Mouse (Mus musculus) testis, adult 2 months (tissue): ENCODE data around the gene Gpn1.

Source experiments
- CTCF ChIP-seq: fragments of 200-500 bp; IDR thresholded peaks from 2 replicates; pipeline ENCODE4 v1.5.1; 2012; ENCODE audit warnings: low read depth, mild to moderate bottlenecking, inconsistent platforms, low read length, moderate library complexity; ENCODE audit not compliant: control insufficient read depth, insufficient read depth, insufficient replicate concordance
- POLR2A ChIP-seq: fragments of 200-500 bp; IDR thresholded peaks from 2 replicates; pipeline ENCODE4 v1.6.1; 2012; ENCODE audit warnings: low read depth, mild to moderate bottlenecking, inconsistent platforms, low read length, moderate library complexity; ENCODE audit not compliant: control insufficient read depth

DNA sequence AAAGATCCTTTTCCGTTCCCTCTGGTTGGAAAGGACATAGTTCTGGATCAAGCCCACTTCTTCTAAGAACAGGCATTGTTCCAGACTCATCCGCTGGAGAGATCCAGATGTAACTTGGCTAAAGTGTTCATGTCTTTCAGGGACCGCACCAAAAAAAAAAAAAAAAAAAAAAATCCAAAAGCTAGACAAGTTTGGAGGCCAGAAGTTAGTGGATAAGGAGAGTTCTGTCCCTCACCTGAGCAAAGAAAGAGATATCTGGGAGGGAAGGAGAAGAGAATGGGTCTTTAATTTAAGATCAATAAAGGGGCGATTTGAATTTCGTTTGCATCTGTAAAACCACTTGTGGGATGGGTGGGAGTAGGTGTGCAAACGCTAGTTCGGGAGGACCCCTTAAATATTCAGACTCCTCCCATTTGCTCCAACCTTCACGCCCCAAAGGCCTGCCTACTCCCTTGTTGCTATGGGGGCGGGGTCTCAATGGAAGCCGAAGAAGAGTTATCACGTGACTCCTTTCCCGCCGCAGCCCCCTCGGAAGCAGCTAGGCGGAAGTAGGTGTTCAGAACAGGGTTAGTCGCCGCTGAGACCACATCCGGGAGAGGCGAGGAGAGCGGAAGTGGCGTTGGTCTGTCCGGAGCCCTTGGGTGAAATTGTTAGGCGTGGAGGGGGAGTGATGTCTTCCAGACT is 42.5 kb upstream of the Gpn1 start, which contains the start of gene Zfp512:
- TF ChIP-seq POLR2A (peak; percentile 74), CTCF (no peak)
